ENCODE assay signal across 16 mouse cellular contexts in the genomic region with DNA sequence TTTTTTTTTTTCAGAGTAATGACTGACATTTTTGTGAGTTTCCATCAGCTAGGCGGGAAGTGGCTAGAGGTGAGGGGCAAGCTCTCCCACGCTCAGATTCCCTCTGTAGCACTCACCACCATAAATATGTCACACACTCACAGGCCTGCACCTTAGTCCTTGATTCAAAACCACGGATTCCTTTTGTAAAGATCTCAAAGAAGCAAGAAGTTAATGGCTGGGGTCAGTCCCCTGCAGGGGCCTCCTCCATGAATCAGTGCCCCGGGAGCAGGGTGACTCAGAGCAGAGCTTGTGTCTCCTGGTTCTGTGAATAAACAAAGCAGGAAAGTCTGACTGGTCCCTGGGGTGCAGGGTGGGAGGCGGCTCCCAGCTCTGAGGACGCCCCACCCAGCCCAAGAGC. TPM values are rescaled to one million over a fixed set of nuclear protein-coding genes. Genes with fewer than 3 reads are reported as not detected.
DNase-seq lines count a peak whose midpoint lies in the region; ATAC-seq and TF ChIP-seq lines count a peak whose summit lies in the region.
"Had no signal": no experiment of that assay in that cellular context is flagged by ENCODE, and none has a peak within 500 bp of the region (broad histone marks: within the 10 kb centered on the region; RNA-seq: fewer than 3 reads in every experiment).

No protein-coding gene starts in this region.

- H3K36me3 ChIP-seq in kidney, adult 2 months (ENCODE audit: control insufficient read depth, insufficient read depth, low read length) = no peaks in the 10 kb centered on the region
- no peaks in the 10 kb centered on the region for H3K36me3 ChIP-seq in CH12.LX (replicated peaks in 1 of 2; ENCODE audit: control insufficient read depth in 1 of 2, insufficient read depth in 1 of 2, low read length in 1 of 2)
- no peaks in the 10 kb centered on the region for H3K36me3 ChIP-seq in intestine, embryonic 16.5 days (ENCODE audit: control insufficient read depth, insufficient read depth, low read length)
- no peaks in the 10 kb centered on the region for H3K36me3 ChIP-seq in midbrain, embryonic 14.5 days (ENCODE audit: control insufficient read depth, insufficient read depth, low read length)
- H3K36me3 ChIP-seq: forebrain, embryonic 15.5 days; heart, embryonic 15.5 days; limb, embryonic 15.5 days; neural tube, embryonic 12.5 days had no signal

- no peak for TF ChIP-seq CTCF in kidney, adult 2 months (conservative IDR thresholded peaks at IDR 0.05; ENCODE audit: insufficient read depth, insufficient read length, low read depth, low read length)
- TF ChIP-seq CTCF in CH12.LX (conservative IDR thresholded peaks at IDR 0.05 in 1 of 2, IDR thresholded peaks at IDR 0.05 in 1 of 2; ENCODE audit: low read depth in 2 of 2, low read length in 2 of 2) = no peak

- H3K4me1 ChIP-seq in kidney, adult 2 months (ENCODE audit: control insufficient read depth, insufficient read depth, low read length) = no peaks in the 10 kb centered on the region
- H3K4me1 ChIP-seq in CH12.LX (ENCODE audit: control insufficient read depth in 1 of 2, insufficient read depth in 2 of 2) = peaks cover 15 to 31% of the 10 kb centered on the region in 2 experiments
- H3K4me1 ChIP-seq in intestine, embryonic 16.5 days (ENCODE audit: control insufficient read depth, insufficient read depth, low read length) = peaks cover 6% of the 10 kb centered on the region; the same call in 1 of the 2 replicates
- H3K4me1 ChIP-seq in midbrain, embryonic 14.5 days (ENCODE audit: control insufficient read depth, insufficient read depth, low read length) = 0 out of 2 replicates have a peak, but pooled peaks cover 2% of the 10 kb centered on the region
- H3K4me1 ChIP-seq: forebrain, embryonic 15.5 days had no signal

- TF ChIP-seq EP300 in CH12.LX (IDR thresholded peaks at IDR 0.05; ENCODE audit: low read length) = no peak

- H3K27ac ChIP-seq in kidney, adult 2 months (ENCODE audit: insufficient read depth, low read depth, low read length) = no peak overlapping the region
- H3K27ac ChIP-seq in CH12.LX (ENCODE audit: insufficient read depth, low read depth) = no peak overlapping the region
- H3K27ac ChIP-seq in intestine, embryonic 16.5 days (ENCODE audit: low read length) = no peak overlapping the region
- no peak overlapping the region for H3K27ac ChIP-seq in midbrain, embryonic 14.5 days (replicated peaks; ENCODE audit: low read depth, low read length)
- H3K27ac ChIP-seq: forebrain, embryonic 15.5 days; heart, embryonic 15.5 days; limb, embryonic 15.5 days; macrophage; neural tube, embryonic 12.5 days had no signal

- no peak for TF ChIP-seq POLR2A in kidney, adult 2 months (IDR thresholded peaks at IDR 0.05; ENCODE audit: low read depth, low read length)
- no peak for TF ChIP-seq POLR2A in CH12.LX (IDR thresholded peaks at IDR 0.05; ENCODE audit: low read depth, low read length)

- in situ Hi-C loops in CH12.LX (cut with MboI; ENCODE audit: low pct_ligation_motif_present, low pct_unique_long_range_greater_than_20kb, low sequenced_read_pairs) = loop anchor here (5.0 kb wide), 1 partner anchor 39 kb away; no protein-coding TSS in a partner anchor

- no peak overlapping the region for H3K4me3 ChIP-seq in kidney, adult 2 months (ENCODE audit: insufficient read depth, low read depth, low read length)
- no peak overlapping the region for H3K4me3 ChIP-seq in CH12.LX (replicated peaks in 1 of 3; ENCODE audit: low read depth in 2 of 3, low read length in 2 of 3, poor library complexity in 1 of 3)
- H3K4me3 ChIP-seq in intestine, embryonic 16.5 days (ENCODE audit: low read length) = no peak overlapping the region
- no peak overlapping the region for H3K4me3 ChIP-seq in midbrain, embryonic 14.5 days (replicated peaks; ENCODE audit: low read depth, low read length)
- H3K4me3 ChIP-seq: forebrain, embryonic 15.5 days; heart, embryonic 15.5 days; limb, embryonic 15.5 days; neural tube, embryonic 12.5 days had no signal

- ATAC-seq in intestine, embryonic 16.5 days = peak; percentile 81
- no peak for ATAC-seq in midbrain, embryonic 14.5 days (ENCODE audit: low FRiP score, low TSS enrichment)
- ATAC-seq: forebrain, embryonic 15.5 days had no signal

- dilution Hi-C loops in CH12.LX (cut with MboI; ENCODE audit: extremely low pct_ligation_motif_present, extremely low pct_unique_long_range_greater_than_20kb, low sequenced_read_pairs) = no loop called here

- no peaks in the 10 kb centered on the region for H3K79me2 ChIP-seq in CH12.LX (replicated peaks; ENCODE audit: control insufficient read depth, extremely low read depth, insufficient read depth, poor library complexity, severe bottlenecking)

- 17% methylated on average over 6 of the region's 6 CpGs for WGBS in kidney, adult 2 months
- WGBS in intestine, embryonic 16.5 days = 20% methylated on average over 6 of the region's 6 CpGs
- 48% methylated on average over 6 of the region's 6 CpGs for WGBS in midbrain, embryonic 14.5 days

- H3K27me3 ChIP-seq in kidney, adult 2 months (replicated peaks; ENCODE audit: control insufficient read depth, insufficient read depth, low read length) = no peaks in the 10 kb centered on the region
- H3K27me3 ChIP-seq in CH12.LX (replicated peaks) = peaks cover 55% of the 10 kb centered on the region
- no peaks in the 10 kb centered on the region for H3K27me3 ChIP-seq in intestine, embryonic 16.5 days (replicated peaks; ENCODE audit: control insufficient read depth, insufficient read depth, low read length)
- H3K27me3 ChIP-seq in midbrain, embryonic 14.5 days (ENCODE audit: control insufficient read depth, insufficient read depth, low read length) = no peaks in the 10 kb centered on the region
- H3K27me3 ChIP-seq: forebrain, embryonic 15.5 days; heart, embryonic 15.5 days; limb, embryonic 15.5 days; neural tube, embryonic 12.5 days had no signal

- no peak overlapping the region for H3K9ac ChIP-seq in CH12.LX (ENCODE audit: insufficient read depth, low read depth)
- H3K9ac ChIP-seq in intestine, embryonic 16.5 days (ENCODE audit: low read depth, low read length) = no peak overlapping the region
- H3K9ac ChIP-seq in midbrain, embryonic 14.5 days (replicated peaks; ENCODE audit: low read length) = no peak overlapping the region
- H3K9ac ChIP-seq: forebrain, embryonic 15.5 days; heart, embryonic 15.5 days; limb, embryonic 15.5 days; neural tube, embryonic 12.5 days had no signal

- peak overlapping the region; percentile 21; the same call in 1 of the 2 replicates for H3K4me2 ChIP-seq in CH12.LX (ENCODE audit: insufficient read depth, low read depth, poor library complexity, severe bottlenecking)
- no peak overlapping the region for H3K4me2 ChIP-seq in intestine, embryonic 16.5 days (ENCODE audit: low read depth, low read length)
- no peak overlapping the region for H3K4me2 ChIP-seq in midbrain, embryonic 14.5 days (ENCODE audit: low read length)
- H3K4me2 ChIP-seq: forebrain, embryonic 15.5 days; heart, embryonic 15.5 days; limb, embryonic 15.5 days; neural tube, embryonic 12.5 days had no signal

- H3K9me3 ChIP-seq in CH12.LX (replicated peaks; ENCODE audit: low read length) = no peaks in the 10 kb centered on the region
- no peaks in the 10 kb centered on the region for H3K9me3 ChIP-seq in intestine, embryonic 16.5 days (ENCODE audit: control insufficient read depth, low read length)
- no peaks in the 10 kb centered on the region for H3K9me3 ChIP-seq in midbrain, embryonic 14.5 days (ENCODE audit: control insufficient read depth, low read length)
- H3K9me3 ChIP-seq: forebrain, embryonic 15.5 days; heart, embryonic 15.5 days; limb, embryonic 15.5 days; neural tube, embryonic 12.5 days had no signal

- TF ChIP-seq RAD21 in CH12.LX (IDR thresholded peaks at IDR 0.05; ENCODE audit: low read depth, low read length) = no peak

- peak; percentile 4 for DNase-seq in kidney, adult 2 months
- no peak for DNase-seq in kidney, postnatal 14 days
- peak; percentile 34 for DNase-seq in CH12.LX (ENCODE audit: extremely low read depth)
- peak; percentile 21 to 66 for DNase-seq in adrenal gland, postnatal 36 days
- no peak for DNase-seq in frontal cortex, adult 2 months (ENCODE audit: extremely low spot score in 1 of 2, low spot score in 1 of 2)
- DNase-seq in thymus, postnatal 0 days (ENCODE audit: low spot score) = no peak
- DNase-seq in midbrain, embryonic 14.5 days = no peak
- DNase-seq: layer of hippocampus, adult 9-11 months; right cerebral cortex, postnatal 14 days; thymus, adult 18-20 months had no signal

TF ChIP-seq in CH12.LX, 34 proteins besides CTCF, POLR2A, EP300 and RAD21 (continues in another document):
- TF ChIP-seq E2F4 (IDR thresholded peaks at IDR 0.05; ENCODE audit: insufficient replicate concordance, low read depth, low read length) (no peak), MYC (IDR thresholded peaks at IDR 0.05; ENCODE audit: low read depth, low read length) (no peak), RCOR1 (conservative IDR thresholded peaks at IDR 0.05; ENCODE audit: low read depth, low read length) (no peak), MAZ (IDR thresholded peaks at IDR 0.05; ENCODE audit: low read depth, low read length) (no peak), ELF1 (IDR thresholded peaks at IDR 0.05; ENCODE audit: low read depth, low read length) (no peak), ZKSCAN1 (IDR thresholded peaks at IDR 0.05; ENCODE audit: borderline replicate concordance, low read depth, low read length) (no peak), JUN (IDR thresholded peaks at IDR 0.05; ENCODE audit: insufficient read depth, low read depth, low read length) (no peak), USF2 (conservative IDR thresholded peaks at IDR 0.05; ENCODE audit: low read depth, low read length) (no peak), TCF12 (IDR thresholded peaks at IDR 0.05; ENCODE audit: low read depth, low read length) (no peak), GABPA (IDR thresholded peaks at IDR 0.05; ENCODE audit: insufficient replicate concordance, low read depth, low read length) (no peak), NRF1 (IDR thresholded peaks at IDR 0.05; ENCODE audit: low read depth, low read length) (no peak), SMC3 (IDR thresholded peaks at IDR 0.05; ENCODE audit: low read depth, low read length) (no peak), MEF2A (IDR thresholded peaks at IDR 0.05; ENCODE audit: borderline replicate concordance, low read depth, low read length) (no peak), CHD2 (IDR thresholded peaks at IDR 0.05; ENCODE audit: low read length) (no peak), JUND (conservative IDR thresholded peaks at IDR 0.05; ENCODE audit: low read depth, low read length) (no peak)

RNA-seq across cellular contexts. Expression of gene Twist2, which starts 15.3 kb away (rescaled TPM):
- polyA plus RNA-seq in kidney, adult 2 months (2012; rRNA removed) = 1.5 and 2.3 TPM in 2 replicates
- total RNA-seq in CH12.LX (2012; rRNA removed) = not detected in 2 replicates
- not detected in 2 replicates for total RNA-seq in CH12.LX (2014; rRNA removed)
- polyA plus RNA-seq in CH12.LX (2012; ENCODE audit: insufficient read length, low read depth) = not detected in 2 replicates
- 1 to 10 TPM; 2.5 to 4.0 TPM for total RNA-seq in adrenal gland, postnatal 36 days (2021)
- polyA plus RNA-seq in intestine, embryonic 16.5 days (2015; fragmentation: Nextera tagmentation; extraction: Ambion mirVana) = 5.0 and 5.1 TPM in 2 replicates
- polyA plus RNA-seq in frontal cortex, adult 2 months (2012; rRNA removed) = 2.1 and 2.6 TPM in 2 replicates
- polyA plus RNA-seq in thymus, postnatal 0 days (2015; fragmentation: Nextera tagmentation; extraction: Ambion mirVana) = 0.72 and 1.2 TPM in 2 replicates
- polyA plus RNA-seq in midbrain, embryonic 14.5 days (2014; fragmentation: Nextera tagmentation; extraction: Ambion mirVana) = 1.4 and 1.6 TPM in 2 replicates
- polyA plus RNA-seq: macrophage had no signal

Comparison
In these comparisons a context has a peak if more than half of its experiments do, and no peak if none do; other contexts are left out.
1. DNase-seq: peak in kidney, adult 2 months (single experiment), CH12.LX (single experiment) and adrenal gland, postnatal 36 days (2 of 2); none in kidney, postnatal 14 days (single experiment), frontal cortex, adult 2 months (0 of 2), thymus, postnatal 0 days (single experiment) and midbrain, embryonic 14.5 days (single experiment).